Mouse (Mus musculus) adrenal gland, adult 8-10 months (tissue): ENCODE measurements around the gene Zc3h6. TPM values are rescaled to one million over a fixed set of nuclear protein-coding genes. Genes with fewer than 3 reads are reported as not detected.

Experiments
- DNase-seq: peaks from one replicate; pipeline ENCODE4 v3.0.0; 2022
- microRNA-seq, 2 experiments: library from miRNA; unstranded; fragments of <30 nt; microRNA quantifications; one replicate each; pipeline ENCODE4 v1.2.0; 2022
- total RNA-seq, 4 experiments: library from RNA; stranded (reverse); gene quantifications; 2 replicates each; pipeline ENCODE4 v1.2.4; 2022

The Zc3h6 gene
- total RNA-seq, 4 experiments from 2014 or later = 5.4 to 13.9 (median 9.0) TPM

DNA sequence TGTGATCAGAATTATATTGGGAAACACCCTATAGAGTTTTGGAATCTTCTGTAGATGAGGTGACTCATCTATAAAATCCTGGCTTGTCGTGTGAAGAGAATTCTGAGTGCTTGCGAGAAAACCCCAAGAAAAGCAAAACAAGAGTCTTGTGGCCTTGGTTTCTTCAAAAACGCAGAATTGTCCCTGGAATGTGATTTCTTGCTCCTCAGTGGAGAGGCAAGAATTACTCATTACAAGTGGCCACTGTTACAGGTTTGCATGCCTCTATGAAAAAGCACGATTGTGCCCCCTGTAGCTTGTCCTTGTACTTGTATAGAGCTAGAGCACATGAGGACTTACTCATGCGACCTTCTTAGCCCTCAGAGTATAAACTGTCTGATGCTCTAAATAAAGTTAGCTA is 68.2 kb downstream of the Zc3h6 start:
- no peak for DNase-seq

- DNase-seq = no peak
Observed at GRCm38 (mm10) chr2:129038426-129038936, 71.3 kb downstream of the Zc3h6 start.

GRCm38 (mm10) chr2:129038937-129039631 is 71.9 kb downstream of the Zc3h6 start:
- DNase-seq = no peak

GRCm38 (mm10) chr2:129040567-129040966 is 73.4 kb downstream of the Zc3h6 start:
- DNase-seq = no peak

GRCm38 (mm10) chr2:129046172-129046845 is 79.1 kb downstream of the Zc3h6 start:
- peak; percentile 79 for DNase-seq

DNA sequence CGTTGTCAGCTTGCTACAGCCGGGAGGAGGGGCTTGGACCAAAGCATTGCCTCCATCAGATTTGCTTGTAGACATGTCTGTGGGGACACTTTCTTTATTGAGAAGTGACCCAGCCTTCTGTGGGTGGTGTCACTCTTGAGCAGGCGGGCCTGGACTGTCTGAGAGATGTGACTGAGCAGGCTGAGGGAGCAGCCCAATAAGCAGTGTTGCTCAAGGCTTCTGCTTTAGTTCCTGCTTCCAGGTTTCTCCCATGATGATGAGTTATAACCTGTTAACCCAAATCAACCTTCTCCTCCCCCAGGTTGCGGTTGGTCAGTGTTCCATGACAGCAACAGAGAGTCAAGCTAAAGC is 79.6 kb downstream of the Zc3h6 start:
- no peak for DNase-seq

GRCm38 (mm10) chr2:129047811-129048210 is 80.6 kb downstream of the Zc3h6 start, which contains the start of gene Vinac1:
Gene Vinac1, minus strand, starts transcription at chr2:129048172.
- no peak for DNase-seq

DNA sequence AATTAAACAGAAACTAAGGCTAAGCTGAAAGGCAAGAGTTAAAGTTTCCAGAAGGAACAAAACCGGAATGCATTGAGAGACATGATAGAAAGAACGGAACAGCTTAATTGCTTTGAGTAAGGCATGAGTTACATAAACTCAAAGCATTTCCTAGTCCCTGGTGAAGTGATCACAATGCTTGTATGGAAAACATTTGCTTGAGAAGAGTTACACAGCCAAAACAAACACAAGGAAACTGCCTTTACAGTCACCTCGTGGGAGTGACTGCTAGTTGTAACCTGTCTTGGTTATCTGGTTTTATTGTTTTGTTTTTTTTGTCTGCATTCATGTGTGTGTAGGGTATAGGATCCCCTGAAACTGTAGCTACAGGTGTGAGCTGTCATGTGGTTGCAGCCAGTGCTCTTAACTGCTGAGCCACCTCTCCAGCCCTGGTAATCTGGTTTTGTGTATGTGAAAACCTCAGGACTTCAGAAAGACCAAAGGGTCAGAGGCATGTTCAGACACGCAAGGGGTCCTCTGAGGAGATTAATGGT is 85.3 kb downstream of the Zc3h6 start:
- DNase-seq = no peak

DNA sequence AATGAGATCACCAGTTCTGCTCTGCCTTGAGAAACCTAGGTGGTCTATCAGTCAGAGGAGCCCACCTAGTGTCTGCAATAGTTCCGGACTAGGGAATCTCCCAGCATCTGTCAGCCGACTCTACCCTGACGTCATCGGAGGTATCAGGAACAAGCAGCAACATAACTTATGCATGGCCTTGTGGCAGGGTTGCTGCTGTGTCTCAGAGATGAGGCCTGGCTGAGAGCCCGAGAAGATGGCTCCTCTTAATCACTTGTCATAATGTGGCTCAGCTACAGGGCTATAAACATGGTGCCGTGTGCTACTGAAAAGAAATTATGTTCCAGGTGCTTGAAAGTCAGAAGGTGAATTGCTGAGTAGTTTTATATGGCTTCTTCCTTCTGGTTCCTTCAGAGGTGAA is 88.5 kb downstream of the Zc3h6 start:
- no peak for DNase-seq

DNA sequence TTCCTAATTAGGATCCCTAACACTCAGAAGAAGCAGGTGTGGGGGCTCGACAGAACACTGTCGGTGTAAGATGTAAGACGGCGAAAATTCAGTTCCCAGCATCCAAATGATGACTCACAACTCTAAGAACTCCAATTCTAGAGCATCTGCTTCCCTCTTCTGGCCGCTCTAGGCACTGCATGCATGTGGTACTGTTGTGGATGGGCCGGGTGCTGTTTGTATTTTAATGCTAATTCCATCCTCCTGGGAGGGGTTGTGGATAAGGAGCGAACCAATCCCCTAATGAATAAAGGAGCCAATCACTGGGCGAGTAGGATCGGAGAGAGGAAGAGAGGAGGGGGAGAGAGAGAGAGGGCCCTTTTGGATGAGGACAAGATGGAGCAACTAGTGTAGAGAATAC is 89.4 kb downstream of the Zc3h6 start:
- DNase-seq = no peak

GRCm38 (mm10) chr2:129057256-129057655 is 90.1 kb downstream of the Zc3h6 start:
- no peak for DNase-seq

- DNase-seq = no peak
Observed at GRCm38 (mm10) chr2:129057920-129058361, 90.7 kb downstream of the Zc3h6 start.

DNA sequence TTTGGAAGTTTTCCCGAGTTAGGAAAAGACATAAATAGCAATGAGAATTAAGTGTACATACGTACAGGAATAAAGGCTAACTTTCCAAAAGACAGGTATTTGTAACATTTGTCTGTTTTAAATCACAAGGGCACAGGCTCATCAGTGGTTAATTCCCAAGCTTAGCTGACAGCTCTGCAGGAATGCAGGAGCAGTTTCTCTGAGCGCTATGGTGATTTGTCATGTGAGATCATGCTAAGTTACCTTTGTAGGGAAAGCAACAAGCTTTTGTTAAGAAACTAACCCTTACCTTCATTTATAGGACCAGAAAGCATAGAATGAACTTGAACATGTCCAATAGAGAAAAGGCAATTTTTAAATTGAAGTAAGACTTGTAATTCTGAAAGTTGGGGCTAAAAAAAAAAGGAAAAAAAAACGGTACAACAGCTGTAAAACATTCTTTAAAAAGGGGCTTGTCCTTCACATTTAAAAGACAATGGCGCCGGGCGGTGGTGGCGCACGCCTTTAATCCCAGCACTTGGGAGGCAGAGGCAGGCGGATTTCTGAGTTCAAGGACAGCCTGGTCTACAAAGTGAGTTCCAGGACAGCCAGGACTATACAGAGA is 94.4 kb downstream of the Zc3h6 start:
- no peak for DNase-seq

DNA sequence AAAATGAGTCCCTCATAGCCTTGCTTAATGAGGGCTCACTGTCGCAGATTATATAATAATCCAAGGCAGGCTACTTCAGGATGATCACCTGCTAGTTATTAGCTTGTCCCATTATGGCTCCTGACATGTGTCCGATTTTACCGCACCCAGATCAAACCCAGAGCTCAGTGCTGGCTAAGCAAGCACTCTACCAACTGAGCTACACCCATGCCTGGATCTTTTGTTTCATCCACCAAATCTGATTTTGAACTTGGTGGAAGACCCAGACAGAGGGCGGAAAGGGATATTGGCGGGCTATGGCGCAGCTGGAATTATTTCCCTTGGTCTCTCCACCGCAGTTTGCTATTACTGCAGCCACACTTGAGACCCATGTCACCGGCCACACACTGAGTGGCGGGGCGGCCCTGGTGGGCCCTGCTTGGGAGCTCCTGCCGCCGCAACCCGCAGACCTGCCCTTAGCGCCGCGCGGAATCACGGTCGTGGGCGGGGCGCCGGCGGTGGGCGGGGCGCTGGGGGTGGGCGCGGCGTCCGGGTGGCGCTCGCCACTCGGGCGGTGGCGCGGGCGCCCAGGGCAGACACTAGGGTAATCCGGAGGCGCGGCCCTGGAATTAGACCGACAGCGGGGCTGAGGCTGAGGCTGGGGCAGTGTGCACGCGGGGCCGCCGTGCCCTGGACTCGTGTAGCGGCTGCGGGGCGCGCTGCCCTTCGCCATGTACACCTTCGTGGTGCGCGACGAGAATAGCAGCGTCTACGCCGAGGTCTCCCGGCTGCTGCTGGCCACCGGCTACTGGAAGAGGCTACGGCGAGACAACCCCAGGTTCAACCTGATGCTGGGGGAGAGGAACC is 98.5 kb downstream of the Zc3h6 start, which contains the start of gene Ttl:
TSS of gene Ttl (plus strand) at position 506 of the 846 bp plus-strand sequence.
- peak; percentile 55 for DNase-seq

GRCm38 (mm10) chr2:129066326-129066725 is 99.1 kb downstream of the Zc3h6 start:
- DNase-seq = peak; percentile 57

Small RNAs within 50 kb of the gene (microRNA-seq; reads per million reads assigned to microRNA genes)
- gene Gm22859 = 0 reads per million in 2 experiments

Other genes starting within 250 kb of the Zc3h6 start
- gene Tmem87b, start 149.3 kb upstream of the Zc3h6 start, total RNA-seq = 10 to 100 TPM; 40.4 to 47.4 (median 44.1) TPM
- 1 to 10 TPM; 6.1 to 8.3 (median 7.1) TPM for gene Fbln7, start 104.4 kb upstream of the Zc3h6 start, total RNA-seq
- gene Zc3h8, start 23.3 kb upstream of the Zc3h6 start, total RNA-seq = 1 to 10 TPM; 3.5 to 5.3 (median 3.9) TPM
- 1 to 10 TPM; 3.9 to 6.2 (median 5.8) TPM for gene Gm10762, start 323 bp downstream of the Zc3h6 start, total RNA-seq
- gene Vinac1, start 80.8 kb downstream of the Zc3h6 start, total RNA-seq = under 1 TPM in 2 of 4 experiments, not detected in 2; 0.05 to 0.17 TPM
- 10 to 100 TPM; 10.6 to 14.2 (median 12.1) TPM for gene Ttl, start 98.5 kb downstream of the Zc3h6 start, total RNA-seq
- gene Polr1b, start 133.6 kb downstream of the Zc3h6 start, total RNA-seq = 10 to 100 TPM; 17.6 to 23.3 (median 20.6) TPM
- 10 to 100 TPM; 23.5 to 27.8 (median 24.9) TPM for gene Chchd5, start 162.3 kb downstream of the Zc3h6 start, total RNA-seq
- 10 to 100 TPM; 14.9 to 27.6 (median 22.8) TPM for gene Slc20a1, start 231.4 kb downstream of the Zc3h6 start, total RNA-seq